Mouse (Mus musculus) layer of hippocampus, adult 11-12 months (tissue): ENCODE results near the gene Slc1a3.

Source experiments
- DNase-seq: peaks from one replicate; pipeline ENCODE4 v3.0.0; 2022; ENCODE audit warnings: low spot score

Slc1a3 gene

DNA sequence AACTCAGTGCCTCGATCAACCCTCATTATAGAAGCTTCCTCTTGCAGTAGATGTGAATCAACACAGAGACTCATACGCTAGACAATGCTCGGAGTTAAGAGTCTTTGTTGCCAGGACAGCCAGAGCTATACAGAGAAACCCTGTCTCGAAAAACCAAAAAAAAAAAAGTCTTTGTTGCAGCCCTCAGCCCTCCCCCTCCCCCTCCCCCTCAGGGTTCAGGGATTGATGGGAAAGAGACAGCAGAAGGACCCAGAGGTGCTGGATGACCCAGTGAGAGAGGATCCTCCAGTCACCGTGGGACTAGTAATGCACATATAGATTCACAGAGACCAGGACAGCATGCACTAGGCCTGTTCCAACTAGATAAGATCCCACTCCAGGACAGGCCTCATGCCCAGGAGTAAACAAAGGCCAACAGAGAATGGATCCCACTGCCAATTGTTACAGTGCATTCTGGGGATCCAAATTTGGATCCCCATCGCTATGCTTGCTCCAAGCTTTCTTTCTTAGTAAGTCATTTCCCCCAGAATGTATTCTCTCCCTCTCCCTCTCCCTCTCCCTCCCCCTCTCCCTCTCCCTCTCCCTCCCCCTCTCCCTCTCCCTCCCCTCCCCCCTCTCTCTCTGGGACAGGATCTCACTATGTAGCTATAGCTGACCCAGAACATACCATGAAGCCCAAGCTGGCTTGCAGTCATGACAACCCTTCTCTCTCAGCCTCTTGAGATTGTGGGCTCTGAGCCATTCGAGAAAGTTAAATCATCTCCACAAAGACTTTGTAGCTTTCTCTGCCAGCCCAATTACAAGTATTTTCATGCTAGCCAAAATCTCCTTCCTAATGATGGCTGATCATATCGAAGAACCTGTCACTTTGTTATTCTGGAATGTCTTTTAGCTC is 52.2 kb downstream of the Slc1a3 start:
- DNase-seq = no peak

DNA sequence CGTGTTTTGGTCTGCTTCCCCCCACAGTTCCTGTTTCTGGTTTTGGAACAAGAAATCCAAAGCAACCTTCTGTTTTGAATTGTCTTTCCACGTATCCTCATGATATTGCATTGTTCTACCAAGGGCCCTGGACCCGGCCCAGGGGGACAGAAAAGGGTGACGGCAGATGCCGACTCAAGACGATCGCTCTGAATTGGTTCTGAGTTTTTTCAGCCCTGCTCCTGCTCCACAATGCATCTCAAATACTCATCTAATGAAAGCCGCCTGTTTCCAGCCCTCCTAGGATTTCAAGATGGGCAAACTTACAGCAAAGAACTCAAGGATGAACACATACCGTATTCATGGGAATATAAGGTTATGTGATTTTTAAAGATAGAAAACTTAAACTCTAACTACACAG is 55.3 kb downstream of the Slc1a3 start:
- DNase-seq = no peak

DNA sequence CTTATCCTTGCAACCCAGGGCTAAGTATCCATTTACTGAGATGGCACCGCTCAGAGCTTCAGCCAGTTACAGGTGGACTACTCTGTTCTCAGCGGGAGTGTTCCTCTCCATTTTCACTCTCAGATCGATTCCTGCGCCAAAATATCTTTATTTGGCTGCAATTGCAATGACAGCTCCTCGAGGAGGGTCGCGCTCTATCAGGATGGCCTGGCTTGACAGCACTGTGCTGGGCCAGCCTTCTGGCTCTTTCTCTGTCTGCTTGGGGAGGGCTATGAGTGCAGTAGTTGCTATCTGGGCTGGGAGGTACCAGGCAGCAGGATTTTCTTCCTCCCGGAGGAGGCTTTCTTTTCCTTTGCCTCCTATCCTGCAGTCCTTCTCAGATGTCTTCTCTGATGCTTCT is 57.9 kb downstream of the Slc1a3 start:
- DNase-seq = no peak

DNA sequence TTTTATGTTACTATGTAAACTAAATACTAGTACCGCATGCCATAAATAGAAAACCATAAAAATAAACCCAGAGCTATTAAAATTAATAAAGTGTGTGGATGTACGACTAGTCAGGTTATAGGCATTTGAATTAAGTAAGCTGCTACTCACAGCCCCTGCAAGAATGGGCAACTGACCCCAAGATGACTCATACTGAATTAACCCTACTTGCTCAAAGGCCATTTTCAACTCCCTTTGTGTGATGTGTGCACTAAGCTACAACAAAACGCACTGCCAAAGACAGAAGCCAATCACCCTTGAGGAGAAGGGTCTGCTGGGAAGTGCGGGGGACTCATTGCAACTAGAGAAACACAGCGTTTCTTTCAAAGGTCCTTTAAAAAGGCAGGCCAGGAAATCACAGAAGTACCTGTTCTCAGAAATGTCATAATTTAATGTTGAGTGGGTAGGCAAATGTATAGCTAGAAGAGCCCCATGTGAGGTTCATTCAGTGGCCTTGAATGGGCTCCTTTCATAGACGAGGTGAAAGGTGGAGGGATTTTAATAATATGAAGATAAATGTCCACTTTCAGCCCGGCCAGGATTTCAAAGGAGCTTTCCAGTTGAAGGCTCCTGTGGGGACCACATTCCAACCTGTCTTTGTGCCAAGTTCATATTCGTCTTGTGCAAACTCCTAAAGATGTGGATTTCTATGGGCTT is 66.4 kb downstream of the Slc1a3 start:
- no peak for DNase-seq

DNA sequence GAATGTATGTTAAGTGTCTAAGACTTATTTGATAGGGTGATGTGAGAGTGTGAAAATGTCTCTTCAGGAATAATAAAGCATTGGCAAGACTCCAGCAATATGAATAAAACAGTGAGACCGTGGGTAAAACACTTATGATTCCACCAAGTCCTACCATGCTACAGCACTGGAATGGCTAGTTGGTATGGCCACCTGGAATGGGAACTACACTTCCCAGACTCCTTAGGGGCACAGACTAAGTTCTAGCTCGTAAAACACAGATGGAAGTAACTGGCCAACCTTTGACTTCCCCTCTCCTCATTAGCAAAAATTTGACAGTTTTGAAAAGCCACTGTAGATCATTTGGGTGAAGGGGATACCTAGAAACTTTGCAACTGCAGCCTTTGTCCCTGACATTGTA is 70.7 kb downstream of the Slc1a3 start:
- DNase-seq = no peak

DNA sequence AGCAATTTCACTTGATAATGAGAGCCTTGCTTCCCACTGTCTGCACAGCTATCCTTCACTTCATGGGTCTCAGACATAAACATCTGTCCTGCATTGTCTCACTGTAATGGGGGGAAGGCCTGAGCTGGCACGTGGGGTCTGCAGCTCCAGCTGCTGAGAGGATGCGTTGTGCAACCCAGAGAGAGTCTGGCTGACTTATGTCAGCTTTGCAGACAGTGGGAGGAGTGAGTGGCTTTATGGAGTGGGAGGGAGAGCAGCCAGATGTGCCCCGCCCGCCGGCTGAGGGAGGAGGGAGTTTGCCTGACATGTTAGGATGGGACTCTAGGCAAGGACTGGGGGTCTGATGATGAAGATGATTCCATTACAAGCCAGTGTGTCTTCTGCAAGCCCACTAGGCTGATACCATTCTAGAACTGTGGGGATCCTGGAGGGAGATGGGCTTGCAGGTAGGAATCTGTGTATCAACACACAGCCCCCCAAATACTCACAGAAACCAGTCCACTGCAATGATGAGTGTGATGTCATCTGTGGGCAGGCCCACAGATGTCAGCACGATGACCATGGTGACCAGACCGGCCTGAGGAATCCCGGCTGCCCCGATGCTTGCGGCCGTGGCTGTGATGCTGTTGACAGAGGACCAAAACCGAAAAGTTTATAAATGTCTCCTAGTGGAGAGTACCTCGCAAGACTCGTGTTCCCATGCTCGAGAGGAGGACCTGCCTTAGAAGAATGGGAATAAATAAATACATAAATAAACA is 71.8 kb downstream of the Slc1a3 start:
- no peak for DNase-seq

DNA sequence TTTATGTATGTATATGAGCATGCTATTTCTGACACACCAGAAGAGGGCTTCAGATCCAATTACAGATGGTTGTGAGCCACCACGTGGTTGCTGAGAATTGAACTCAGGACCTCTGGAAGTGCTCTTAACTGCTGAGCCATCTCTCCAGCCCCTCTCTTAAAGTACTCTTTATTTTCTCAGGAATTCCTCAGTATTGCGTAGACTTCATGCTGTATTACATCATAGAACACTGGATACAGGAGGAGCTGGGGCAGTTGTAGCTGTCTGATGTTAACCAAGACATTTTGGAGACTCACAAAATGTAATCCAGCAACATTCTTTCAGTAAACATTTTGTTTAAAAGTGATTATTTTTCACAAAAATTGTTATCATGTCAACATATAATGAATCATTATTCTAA is 73.3 kb downstream of the Slc1a3 start:
- DNase-seq = no peak

DNA sequence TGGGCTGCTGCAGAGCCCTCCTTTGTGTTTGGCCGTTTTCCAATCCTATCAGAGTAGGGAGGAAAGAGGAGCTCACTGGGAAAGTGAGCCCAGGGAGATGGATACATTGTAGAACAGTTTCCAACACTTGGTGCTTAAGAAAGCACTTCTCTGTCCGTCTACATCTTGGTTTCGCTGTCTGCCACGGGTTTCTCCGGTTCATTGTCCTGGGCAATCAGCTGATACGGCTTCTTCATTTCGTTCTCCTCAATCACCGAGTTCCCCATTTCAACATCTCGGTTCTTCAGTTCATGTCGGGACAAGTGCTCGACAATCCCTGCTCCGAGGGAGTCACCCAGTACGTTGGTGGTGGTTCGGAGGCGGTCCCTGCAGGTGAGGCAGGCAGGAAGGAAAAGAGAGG is 74.6 kb downstream of the Slc1a3 start:
- DNase-seq = peak; percentile 45

DNA sequence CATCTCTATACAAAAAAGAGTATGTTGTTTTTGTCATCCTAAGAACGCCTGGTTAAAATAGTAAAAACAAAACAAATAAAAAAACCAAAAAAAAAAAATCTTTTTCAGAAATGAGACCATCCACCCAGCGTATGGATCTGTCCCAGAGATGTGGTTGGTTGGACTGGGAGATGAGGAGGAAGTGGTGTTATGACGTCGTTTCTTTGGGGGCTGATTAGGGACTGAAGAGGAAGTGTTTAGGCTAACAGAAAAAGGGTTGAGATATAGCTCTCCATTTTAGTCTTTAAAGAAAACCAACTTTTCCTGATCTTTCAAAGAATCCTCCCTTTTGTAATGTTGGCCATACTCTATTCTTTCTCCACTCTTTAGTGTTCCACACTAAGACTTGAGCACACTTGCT is 75.8 kb downstream of the Slc1a3 start:
- no peak for DNase-seq

DNA sequence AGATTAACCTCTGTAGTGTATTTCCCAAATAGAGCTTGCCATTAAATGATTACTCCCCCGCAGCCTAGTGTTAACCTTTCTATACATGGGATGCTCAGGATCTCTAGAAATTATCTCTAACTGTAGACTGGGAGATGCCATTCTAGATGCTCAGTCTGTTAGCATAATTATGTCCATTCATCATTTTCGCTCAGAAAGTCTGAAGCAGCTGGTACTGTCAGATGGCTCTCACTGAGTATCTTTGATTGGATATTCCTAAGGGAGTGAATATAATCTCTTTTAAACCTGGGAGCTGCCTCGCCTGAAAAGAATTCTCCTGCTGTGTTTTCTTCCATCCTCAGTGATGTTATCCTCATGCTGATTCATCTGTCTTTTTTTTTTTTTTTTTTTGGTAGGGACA is 76.2 kb downstream of the Slc1a3 start:
- DNase-seq = no peak

DNA sequence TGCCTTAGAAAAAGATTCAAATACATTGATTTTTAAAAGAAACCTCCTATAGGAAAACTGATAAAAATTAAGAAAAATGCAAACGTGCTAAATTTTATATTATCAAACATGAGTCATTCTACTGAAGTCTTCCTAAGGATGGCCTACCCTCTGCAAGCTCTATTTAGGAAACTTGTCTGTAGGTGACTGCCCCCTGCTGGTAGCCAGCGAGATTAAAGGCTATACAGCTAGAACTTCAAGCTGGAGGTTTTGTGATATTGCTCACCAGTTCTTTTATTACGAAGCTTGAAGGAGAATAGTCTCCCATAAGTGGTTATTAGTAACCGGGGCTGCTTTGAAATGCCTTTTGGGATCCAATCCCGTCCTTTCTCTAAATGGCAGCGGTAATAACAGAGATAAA is 77.2 kb downstream of the Slc1a3 start:
- DNase-seq = peak; percentile 74

DNA sequence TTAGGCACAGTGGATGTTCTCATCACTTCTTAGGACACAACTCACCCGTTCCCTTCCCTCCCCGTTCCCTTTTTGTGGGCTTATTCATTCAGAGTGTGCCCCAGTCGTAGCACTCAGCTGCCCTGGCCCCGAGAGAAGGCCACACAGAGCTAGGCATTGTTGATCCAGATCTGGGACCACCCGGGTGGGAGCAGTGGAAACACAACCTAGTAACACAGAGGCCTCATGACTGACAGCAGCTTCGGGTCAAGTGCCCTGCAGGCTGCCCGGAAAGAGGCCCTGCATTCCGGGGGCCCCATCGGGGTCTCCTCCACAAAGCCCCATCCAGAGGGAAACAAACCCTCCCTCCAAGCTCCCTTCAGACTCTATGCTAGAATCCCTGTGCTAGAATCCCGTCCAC is 78.2 kb downstream of the Slc1a3 start:
- DNase-seq = no peak

DNA sequence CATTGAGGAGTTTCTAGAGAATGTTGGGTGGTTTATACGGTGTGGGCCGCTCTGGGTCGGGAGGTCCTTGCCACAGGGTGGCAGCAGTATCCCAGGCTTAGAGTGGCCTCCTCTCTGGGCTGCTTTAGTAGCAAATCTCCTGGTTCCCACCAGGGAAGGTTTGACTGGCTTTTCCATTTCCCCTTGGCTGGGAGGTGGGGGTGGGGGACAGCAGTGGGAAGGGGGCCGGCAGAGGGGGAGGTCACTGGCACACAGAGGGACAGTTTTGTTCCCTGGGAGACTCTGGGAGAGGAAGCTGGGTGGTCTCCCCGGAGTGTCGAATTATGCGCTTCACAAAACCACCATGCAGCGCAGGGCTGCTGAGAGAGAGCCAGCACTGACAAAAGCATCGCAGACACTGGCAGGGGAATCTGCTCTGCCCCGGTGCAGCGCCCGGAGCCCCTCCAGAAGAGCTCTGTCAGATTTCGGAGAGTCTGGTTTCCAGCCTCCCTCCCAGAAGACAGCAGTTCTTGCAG is 81.2 kb downstream of the Slc1a3 start:
- peak; percentile 85 for DNase-seq

DNA sequence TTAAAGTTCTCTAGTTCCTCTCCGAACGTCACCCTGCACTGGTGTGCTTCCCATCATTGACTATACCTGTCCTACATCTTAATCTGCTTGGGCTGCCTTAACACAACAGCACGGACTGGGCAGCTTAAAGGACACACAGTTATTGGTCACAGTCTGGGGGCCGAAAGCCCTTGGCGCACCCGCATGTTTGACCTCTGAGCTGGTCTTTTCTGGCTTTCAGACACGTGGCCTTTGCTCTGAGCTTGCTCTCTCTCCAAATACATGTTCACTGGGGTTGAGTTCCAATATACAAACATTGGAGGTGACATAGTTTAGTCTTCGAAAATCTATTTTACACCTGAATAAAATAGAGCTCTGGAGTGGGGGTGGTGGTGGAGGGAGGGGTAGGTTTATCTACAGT is 82.4 kb downstream of the Slc1a3 start:
- no peak for DNase-seq

DNA sequence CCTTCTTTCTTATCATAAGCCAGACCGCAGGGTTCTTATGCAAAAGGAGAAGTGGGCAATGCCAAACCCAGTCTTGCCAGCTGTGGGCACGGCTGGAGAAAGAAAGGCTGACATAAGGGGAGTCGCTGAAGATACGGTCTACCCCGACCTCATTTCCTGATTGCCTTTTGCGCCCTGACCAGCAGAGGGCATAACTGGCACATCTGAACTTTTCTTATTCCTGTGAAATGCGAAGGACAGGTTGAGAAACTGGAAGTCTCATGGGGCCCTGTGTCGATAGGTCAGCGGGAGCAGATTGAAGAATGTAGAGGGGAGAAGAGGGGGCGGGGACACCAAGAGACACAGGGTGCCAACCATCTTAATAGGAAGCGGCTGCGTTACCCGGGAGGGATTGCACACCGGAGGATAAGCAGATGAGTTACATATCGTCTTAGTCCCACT is 83.4 kb downstream of the Slc1a3 start:
- DNase-seq = peak; percentile 76

DNA sequence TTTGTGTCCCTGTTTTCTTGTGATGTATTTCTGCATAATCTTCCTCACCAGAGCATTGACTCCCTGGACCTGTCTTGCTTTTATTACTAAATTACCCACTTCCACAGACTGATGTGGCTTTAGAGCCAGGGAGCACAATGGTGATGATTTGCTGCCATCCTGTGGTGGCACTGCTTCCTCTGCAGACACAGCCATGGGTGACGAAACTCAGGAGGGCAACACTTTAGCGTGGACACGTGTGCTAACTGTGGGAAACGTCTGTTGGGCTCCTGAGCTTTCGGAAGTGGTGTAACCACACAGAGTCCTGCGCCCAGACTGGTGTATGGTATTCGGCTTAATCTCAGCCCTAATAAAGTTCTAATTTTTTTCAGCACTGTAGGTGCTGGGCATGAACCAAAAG is 85.2 kb downstream of the Slc1a3 start:
- peak; percentile 55 for DNase-seq

DNA sequence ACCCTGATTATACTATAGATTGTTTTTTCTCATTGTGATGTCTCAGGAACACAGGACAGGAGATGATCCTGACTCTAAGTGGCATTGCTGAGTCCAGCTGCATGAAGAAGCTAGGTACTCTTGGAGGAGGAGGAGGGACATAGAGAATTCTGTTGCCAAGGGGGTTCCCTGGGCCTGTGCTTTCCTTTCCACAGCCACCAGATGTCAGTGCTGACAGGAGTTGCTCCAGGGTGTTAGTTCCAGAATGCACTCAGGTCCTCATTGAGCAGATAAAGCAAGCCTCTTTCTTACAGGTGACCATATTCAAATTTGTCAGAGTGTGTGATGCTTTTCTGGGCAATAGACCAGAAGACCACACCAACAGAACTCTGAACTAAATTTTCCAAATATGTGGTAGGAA is 86.7 kb downstream of the Slc1a3 start:
- no peak for DNase-seq

DNA sequence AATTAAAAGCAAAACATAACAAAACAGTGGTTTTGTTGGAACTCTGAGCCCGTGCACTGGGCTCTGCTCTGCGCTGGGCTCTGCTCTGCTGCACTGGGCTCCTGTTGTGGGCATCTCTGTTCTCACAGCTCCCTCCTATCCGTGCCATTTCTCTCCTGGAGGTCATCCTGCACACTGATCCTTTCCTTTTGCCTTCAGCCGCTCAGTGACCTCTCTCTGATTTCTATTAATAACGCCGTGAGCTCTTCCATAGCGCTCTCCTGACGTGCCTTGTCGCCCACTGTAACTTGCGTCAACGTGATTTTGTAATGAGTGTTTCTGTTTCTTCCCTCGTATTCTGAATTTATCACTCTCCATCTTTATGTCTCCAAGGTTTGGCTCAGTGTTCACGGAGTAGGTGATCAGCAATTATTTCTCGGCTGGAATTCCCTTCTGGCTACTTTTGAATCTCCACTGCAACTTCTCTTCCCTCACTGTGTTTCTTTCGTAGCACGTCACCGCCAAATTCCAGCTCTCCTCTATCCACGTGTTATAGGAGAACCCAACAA is 91.0 kb downstream of the Slc1a3 start:
- no peak for DNase-seq

DNA sequence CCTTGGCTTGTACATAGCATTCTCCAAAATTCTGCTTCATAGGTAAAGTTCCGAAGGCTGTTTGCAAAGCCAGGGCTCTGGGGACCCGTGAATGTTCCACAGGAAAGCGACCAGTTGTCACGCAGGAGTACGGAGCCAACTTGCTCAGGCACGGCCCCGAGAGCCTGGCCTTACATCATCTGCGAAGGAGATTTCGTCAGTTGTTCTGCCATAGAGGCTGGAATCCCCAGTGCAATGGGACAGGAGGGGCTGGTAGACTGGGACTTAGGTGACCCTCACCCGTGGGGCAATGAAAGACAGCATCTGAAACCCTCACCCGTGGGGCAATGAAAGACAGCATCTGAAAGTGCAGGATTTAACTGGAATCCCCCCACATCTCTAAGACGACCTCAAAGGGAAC is 94.3 kb downstream of the Slc1a3 start:
- no peak for DNase-seq

DNA sequence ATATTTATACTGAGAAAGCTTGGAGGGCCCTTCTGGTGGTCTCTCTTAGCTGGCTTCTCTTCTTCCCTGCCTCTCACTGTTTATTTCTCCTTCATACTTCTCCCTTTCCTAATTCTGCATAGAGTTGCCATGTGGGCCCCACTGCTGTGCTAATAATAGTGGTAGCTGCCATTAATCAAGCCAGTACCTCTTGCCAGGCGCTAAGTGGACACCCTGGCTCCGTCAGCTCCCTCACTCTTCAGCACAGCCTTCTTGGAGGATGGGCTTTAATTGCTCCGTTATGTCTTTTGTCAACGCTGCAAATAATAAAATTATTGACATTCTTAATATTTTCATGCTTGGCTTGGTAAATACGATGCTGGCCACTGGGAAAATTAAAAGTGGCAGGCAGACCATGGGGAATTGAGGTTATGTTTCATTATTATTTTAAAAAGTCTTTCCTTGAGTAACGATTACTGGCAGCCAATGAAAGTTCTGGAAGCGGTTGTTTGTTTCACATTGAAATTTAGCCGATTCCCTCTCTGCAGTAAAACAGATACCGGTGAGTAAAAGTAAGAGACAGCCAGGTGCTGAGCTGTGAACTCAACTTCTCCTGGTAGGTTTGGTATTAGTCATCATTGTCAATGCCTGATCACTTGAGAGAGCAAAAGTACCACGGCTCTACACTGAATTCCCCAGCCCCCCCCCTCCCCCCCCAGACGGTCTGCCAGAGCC is 94.9 kb downstream of the Slc1a3 start:
- DNase-seq = no peak

DNA sequence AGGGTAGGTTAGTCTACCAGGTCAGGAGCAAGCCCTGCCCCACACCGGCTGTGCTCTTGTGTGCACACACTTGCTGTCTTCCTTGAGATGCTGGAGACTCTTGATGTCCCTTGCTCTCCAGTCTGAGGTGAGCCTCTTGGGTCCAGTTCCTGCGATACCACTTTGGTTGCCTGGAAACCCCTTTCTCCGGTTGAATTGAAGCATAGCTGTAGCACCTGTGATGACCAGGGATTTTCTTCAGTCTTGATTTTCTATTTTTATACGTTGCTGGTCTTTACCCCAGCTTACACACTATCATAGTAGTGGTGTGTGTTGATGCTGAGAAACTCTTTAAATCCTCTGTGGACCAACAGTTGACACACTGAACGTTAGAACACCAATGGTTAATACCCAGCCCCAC is 95.9 kb downstream of the Slc1a3 start:
- DNase-seq = no peak
